Mouse (Mus musculus): ENCODE data around the gene Tradd.

GRCm38 (mm10) chr8:105303874-105304273, 39.5 kb upstream of the Tradd start:
- TF ChIP-seq CTCF (IDR thresholded peaks at IDR 0.05; ENCODE audit: low read depth, low read length), result no peak
- TF ChIP-seq POLR2A (IDR thresholded peaks at IDR 0.05; ENCODE audit: borderline replicate concordance, low read depth, low read length), result no peak

All from bone marrow macrophage, adult 2 months (primary cell).